Mouse (Mus musculus): ENCODE measurements around the gene Ano6.

- no peak for TF ChIP-seq MEF2A (IDR thresholded peaks at IDR 0.05; ENCODE audit: borderline replicate concordance, low read depth, low read length)
- TF ChIP-seq MAFK (IDR thresholded peaks at IDR 0.05; ENCODE audit: insufficient replicate concordance, low read length), result no peak
Observed at GRCm38 (mm10) chr15:95892929-95893328, 102.3 kb downstream of the Ano6 start.

All from CH12.LX (cell line).